Mouse (Mus musculus): ENCODE measurements around the gene Selenom.

DNA sequence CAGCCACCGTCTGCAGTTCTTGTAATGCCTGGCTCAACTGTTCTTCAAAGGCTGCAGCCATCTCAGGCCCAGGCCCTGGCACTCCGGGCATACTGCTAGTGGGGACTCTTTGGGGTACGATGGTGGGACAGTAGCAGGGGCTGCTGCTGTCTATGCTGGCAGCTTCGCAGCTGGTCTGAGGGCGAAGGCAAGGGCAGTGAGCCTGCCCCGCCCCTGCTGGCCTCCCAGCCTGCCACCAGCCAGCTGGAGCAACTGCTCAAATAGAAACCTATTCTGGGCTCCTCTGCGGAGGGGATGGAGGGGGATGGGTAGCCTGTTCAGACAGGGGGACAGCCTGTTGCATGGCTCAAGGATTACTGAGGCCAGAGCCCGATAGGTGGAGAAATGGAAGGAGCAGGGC is 13.3 kb downstream of the Selenom start:
- no peak for TF ChIP-seq POLR2A (IDR thresholded peaks at IDR 0.05; ENCODE audit: insufficient read depth, low read length)
- no peak for TF ChIP-seq EP300 (IDR thresholded peaks at IDR 0.05; ENCODE audit: insufficient read depth, low read depth, low read length)
- no peak for TF ChIP-seq CTCF (IDR thresholded peaks at IDR 0.05; ENCODE audit: low read depth, low read length)

Data from ES-Bruce4 (cell line).